Mouse (Mus musculus) E14TG2a.4 (cell line): ENCODE data around the gene Ccdc88b.
A peak's percentile ranks its signal among the peaks of the same experiment; 100 is the strongest.

ENCODE experiments used
- H3K27me3 ChIP-seq: 2 replicates; pipeline ENCODE4 v1.6.1; 2014; ENCODE audit warnings: low read length, control low read depth; ENCODE audit not compliant: insufficient read depth
- H3K36me3 ChIP-seq: 2 replicates; pipeline ENCODE4 v1.6.1; 2014; ENCODE audit warnings: low read length, control low read depth; ENCODE audit not compliant: insufficient read depth
- H3K4me1 ChIP-seq: replicated peaks from 2 replicates; pipeline ENCODE4 v1.6.1; 2014; ENCODE audit warnings: low read depth, low read length, control low read depth
- H3K4me3 ChIP-seq: replicated peaks from 2 replicates; pipeline ENCODE4 v1.5.1; 2014; ENCODE audit warnings: mild to moderate bottlenecking, low read length
- H3K9me3 ChIP-seq: 2 replicates; pipeline ENCODE4 v1.6.1; 2014; ENCODE audit warnings: low read length, control low read depth
- CTCF ChIP-seq: conservative IDR thresholded peaks from 2 replicates; pipeline ENCODE4 v1.5.1; 2014; ENCODE audit warnings: low read length
- NANOG ChIP-seq: IDR thresholded peaks from 2 replicates; pipeline ENCODE4 v1.6.1; 2014; ENCODE audit warnings: borderline replicate concordance, low read length, mixed read lengths
- POU5F1 ChIP-seq: IDR thresholded peaks from 2 replicates; pipeline ENCODE4 v1.6.1; 2014; ENCODE audit warnings: low read length, borderline replicate concordance

Ccdc88b gene

GRCm38 (mm10) chr19:6860706-6861105 lies 2.7 kb upstream of the Ccdc88b start:
- peaks cover 29% of the 10 kb centered on the region for H3K4me1 ChIP-seq
- peaks cover 10% of the 10 kb centered on the region for H3K27me3 ChIP-seq
- TF ChIP-seq POU5F1: no peak
- no peak overlapping the region for H3K4me3 ChIP-seq
- peaks cover 4% of the 10 kb centered on the region; the same call in 1 of the 2 replicates for H3K9me3 ChIP-seq
- no peaks in the 10 kb centered on the region for H3K36me3 ChIP-seq

- TF ChIP-seq CTCF (no peak), NANOG (no peak), POU5F1 (no peak)
- H3K4me1 ChIP-seq: peaks cover 32% of the 10 kb centered on the region
These were observed 2.0 kb upstream of the Ccdc88b start for GRCm38 (mm10) chr19:6859971-6860370.

GRCm38 (mm10) chr19:6859032-6859651 lies 1.1 kb upstream of the Ccdc88b start:
- TF ChIP-seq POU5F1 (no peak), CTCF (no peak), NANOG (no peak)
- Histone ChIP-seq H3K9me3 (no peaks in the 10 kb centered on the region), H3K4me3 (no peak overlapping the region), H3K27me3 (peaks cover 20% of the 10 kb centered on the region), H3K36me3 (no peaks in the 10 kb centered on the region), H3K4me1 (peaks cover 40% of the 10 kb centered on the region)

More at GRCm38 (mm10) chr19:6859971-6860370, 2.0 kb upstream of the Ccdc88b start:
- Histone ChIP-seq H3K27me3 (peaks cover 13% of the 10 kb centered on the region), H3K4me3 (no peak overlapping the region), H3K36me3 (no peaks in the 10 kb centered on the region), H3K9me3 (peaks cover 4% of the 10 kb centered on the region; the same call in 1 of the 2 replicates)

GRCm38 (mm10) chr19:6857391-6858005 lies 513 bp downstream of the Ccdc88b start:
- Histone ChIP-seq H3K4me3 (no peak overlapping the region), H3K36me3 (no peaks in the 10 kb centered on the region), H3K4me1 (peaks cover 53% of the 10 kb centered on the region), H3K27me3 (peaks cover 33% of the 10 kb centered on the region), H3K9me3 (no peaks in the 10 kb centered on the region)
- TF ChIP-seq NANOG (no peak), POU5F1 (no peak), CTCF (no peak)

GRCm38 (mm10) chr19:6857003-6857360 lies 1.0 kb downstream of the Ccdc88b start:
- H3K36me3 ChIP-seq: no peaks in the 10 kb centered on the region
- TF ChIP-seq POU5F1 (no peak), CTCF (no peak), NANOG (no peak)
- H3K4me1 ChIP-seq: peaks cover 52% of the 10 kb centered on the region
- H3K9me3 ChIP-seq: no peaks in the 10 kb centered on the region
- no peak overlapping the region for H3K4me3 ChIP-seq
- peaks cover 33% of the 10 kb centered on the region for H3K27me3 ChIP-seq

- Histone ChIP-seq H3K36me3 (no peaks in the 10 kb centered on the region), H3K4me3 (peak overlapping the region; percentile 74), H3K27me3 (peaks cover 39% of the 10 kb centered on the region), H3K9me3 (no peaks in the 10 kb centered on the region), H3K4me1 (peaks cover 51% of the 10 kb centered on the region)
- TF ChIP-seq CTCF (no peak), POU5F1 (no peak), NANOG (no peak)
These were observed 1.6 kb downstream of the Ccdc88b start for GRCm38 (mm10) chr19:6856281-6857002.

- Histone ChIP-seq H3K4me1 (peaks cover 51% of the 10 kb centered on the region), H3K36me3 (no peaks in the 10 kb centered on the region), H3K4me3 (peak overlapping the region; percentile 74), H3K9me3 (no peaks in the 10 kb centered on the region), H3K27me3 (peaks cover 48% of the 10 kb centered on the region)
- TF ChIP-seq CTCF (no peak), POU5F1 (no peak), NANOG (no peak)
These were observed 2.6 kb downstream of the Ccdc88b start for GRCm38 (mm10) chr19:6855225-6856031.

- H3K4me1 ChIP-seq: peaks cover 57% of the 10 kb centered on the region
- TF ChIP-seq POU5F1 (no peak), NANOG (no peak), CTCF (no peak)
- no peaks in the 10 kb centered on the region for H3K9me3 ChIP-seq
- H3K36me3 ChIP-seq: no peaks in the 10 kb centered on the region
- H3K4me3 ChIP-seq: peak overlapping the region; percentile 74
- H3K27me3 ChIP-seq: peaks cover 56% of the 10 kb centered on the region
These were observed 3.4 kb downstream of the Ccdc88b start for GRCm38 (mm10) chr19:6854658-6855057.
